Mouse (Mus musculus) liver, embryonic 14.5 days (tissue): ENCODE results near the gene Lpp.

Source experiments
- CTCF ChIP-seq: IDR thresholded peaks from 2 replicates; pipeline ENCODE4 v1.5.1; 2016; ENCODE audit warnings: antibody characterized with exemption, low read depth, control low read depth
- EP300 ChIP-seq: IDR thresholded peaks from 2 replicates; pipeline ENCODE4 v1.6.1; 2016; ENCODE audit warnings: antibody characterized with exemption, low read depth

DNA sequence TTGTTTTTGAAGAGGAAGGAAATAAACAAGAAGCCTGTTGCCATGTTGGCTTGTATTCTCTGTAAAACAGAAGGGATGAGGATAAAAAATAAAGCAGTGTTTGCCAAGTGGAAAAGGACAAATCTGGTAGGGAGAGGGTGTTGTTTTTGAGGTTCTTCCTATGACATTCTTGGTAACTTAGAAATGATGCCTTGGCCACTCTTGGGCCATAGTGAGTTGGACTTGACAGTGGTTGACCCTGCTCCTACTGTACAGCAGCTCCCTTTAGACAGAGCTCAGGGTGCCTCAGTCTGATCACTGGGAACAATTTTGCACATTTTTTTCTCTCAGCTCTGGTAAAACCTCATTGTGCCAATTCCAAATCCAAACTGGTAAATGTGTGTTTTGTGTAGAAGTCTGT, 270.8 kb downstream of the Lpp start:
- TF ChIP-seq CTCF (no peak), EP300 (no peak)
